8 mouse cellular contexts compared by ENCODE assay signal in the genomic region with DNA sequence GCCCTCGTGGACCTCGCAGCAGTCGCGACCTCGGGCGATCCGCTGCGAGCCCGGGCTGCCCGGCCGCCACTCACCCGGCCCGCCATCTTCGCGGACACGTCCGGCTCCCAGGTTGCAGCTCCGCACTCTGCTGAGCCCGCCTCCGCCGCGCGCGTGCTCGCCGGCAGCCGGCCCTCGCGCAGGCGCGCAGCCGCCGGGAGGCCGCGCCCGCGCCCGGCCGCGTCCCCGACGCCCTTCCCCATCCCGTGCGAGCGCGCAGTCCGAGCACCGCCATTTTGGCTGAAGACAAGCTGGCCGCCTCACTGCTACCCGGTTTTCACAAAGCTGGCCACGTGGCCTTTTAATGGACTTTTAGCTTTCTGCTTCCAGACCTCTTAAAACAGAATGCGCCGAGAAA. TPM values are rescaled to one million over a fixed set of nuclear protein-coding genes. Genes with fewer than 3 reads are reported as not detected.
DNase-seq lines count a peak whose midpoint lies in the region; ATAC-seq and TF ChIP-seq lines count a peak whose summit lies in the region.

Gene Nsf (minus strand): TSS at position 161 of the 397 bp plus-strand sequence.

- H3K27ac ChIP-seq in neural tube, embryonic 11.5 days (ENCODE audit: low read depth, low read length): peak within 1 kb of the TSS; percentile 50; the same call in 1 of the 2 replicates
- peak within 1 kb of the TSS; percentile 45; the same call in 1 of the 2 replicates for H3K27ac ChIP-seq in intestine, embryonic 16.5 days (ENCODE audit: low read length)
- no peak within 1 kb of the TSS; the same call in 1 of the 2 replicates for H3K27ac ChIP-seq in midbrain, embryonic 11.5 days (ENCODE audit: low read depth, low read length)
- peak within 1 kb of the TSS; percentile 23; the same call in 1 of the 2 replicates for H3K27ac ChIP-seq in small intestine, adult 2 months (ENCODE audit: insufficient read depth, low read depth, low read length)

- ATAC-seq in neural tube, embryonic 11.5 days (ENCODE audit: insufficient read depth, low FRiP score, low TSS enrichment): peak; percentile 93
- peak; percentile 98 for ATAC-seq in intestine, embryonic 16.5 days
- ATAC-seq in midbrain, embryonic 11.5 days (ENCODE audit: low FRiP score): peak; percentile 95

- peak within 1 kb of the TSS; percentile 91 for H3K9ac ChIP-seq in neural tube, embryonic 11.5 days (ENCODE audit: low read length)
- peak within 1 kb of the TSS; percentile 94 for H3K9ac ChIP-seq in intestine, embryonic 16.5 days (ENCODE audit: low read depth, low read length)
- H3K9ac ChIP-seq in midbrain, embryonic 11.5 days (ENCODE audit: low read length): peak within 1 kb of the TSS; percentile 94

- H3K4me3 ChIP-seq in neural tube, embryonic 11.5 days (ENCODE audit: low read depth, low read length): peak within 1 kb of the TSS; percentile 87
- peak within 1 kb of the TSS; percentile 80 for H3K4me3 ChIP-seq in intestine, embryonic 16.5 days (ENCODE audit: low read length)
- peak within 1 kb of the TSS; percentile 84 for H3K4me3 ChIP-seq in midbrain, embryonic 11.5 days (ENCODE audit: low read depth, low read length)
- peak within 1 kb of the TSS; percentile 89 for H3K4me3 ChIP-seq in small intestine, adult 2 months (ENCODE audit: low read depth, low read length)

- H3K4me1 ChIP-seq in neural tube, embryonic 11.5 days (ENCODE audit: control insufficient read depth, insufficient read depth, low read length): 0 out of 2 replicates have a peak, but pooled peaks cover 3% of the 10 kb centered on the region
- peaks cover 7% of the 10 kb centered on the region; the same call in 1 of the 2 replicates for H3K4me1 ChIP-seq in intestine, embryonic 16.5 days (ENCODE audit: control insufficient read depth, insufficient read depth, low read length)
- peaks cover 12% of the 10 kb centered on the region for H3K4me1 ChIP-seq in midbrain, embryonic 11.5 days (ENCODE audit: control insufficient read depth, insufficient read depth, low read length)
- peaks cover 3% of the 10 kb centered on the region; the same call in 1 of the 2 replicates for H3K4me1 ChIP-seq in small intestine, adult 2 months (ENCODE audit: control insufficient read depth, insufficient read depth, insufficient read length, low read length)

- peak within 1 kb of the TSS; percentile 58 for H3K4me2 ChIP-seq in neural tube, embryonic 11.5 days (ENCODE audit: low read depth)
- H3K4me2 ChIP-seq in intestine, embryonic 16.5 days (ENCODE audit: low read depth, low read length): peak within 1 kb of the TSS; percentile 76
- H3K4me2 ChIP-seq in midbrain, embryonic 11.5 days: peak within 1 kb of the TSS; percentile 69

- H3K27me3 ChIP-seq in neural tube, embryonic 11.5 days (ENCODE audit: control insufficient read depth, insufficient read depth, low read length): no peaks in the 10 kb centered on the region
- no peaks in the 10 kb centered on the region for H3K27me3 ChIP-seq in intestine, embryonic 16.5 days (replicated peaks; ENCODE audit: control insufficient read depth, insufficient read depth, low read length)
- no peaks in the 10 kb centered on the region for H3K27me3 ChIP-seq in midbrain, embryonic 11.5 days (ENCODE audit: control insufficient read depth, insufficient read depth, low read length)
- H3K27me3 ChIP-seq in small intestine, adult 2 months (ENCODE audit: control insufficient read depth, insufficient read depth, low read length): no peaks in the 10 kb centered on the region

- WGBS in neural tube, embryonic 11.5 days: under 1% methylated on average over 47 of the region's 53 CpGs
- WGBS in intestine, embryonic 16.5 days: under 1% methylated on average over 53 of the region's 53 CpGs
- under 1% methylated on average over 48 of the region's 53 CpGs for WGBS in midbrain, embryonic 11.5 days
- WGBS in small intestine, adult 2 months: under 1% methylated on average over 53 of the region's 53 CpGs

- TF ChIP-seq CTCF in small intestine, adult 2 months (IDR thresholded peaks at IDR 0.05; ENCODE audit: extremely low read depth, insufficient read length, insufficient replicate concordance, low read depth, low read length): no peak

- intact Hi-C loops in left cerebral cortex, postnatal 4 days (cut with DNase I): no loop called here

- peak; percentile 90 for TF ChIP-seq POLR2A in small intestine, adult 2 months (IDR thresholded peaks at IDR 0.05; ENCODE audit: low read depth, low read length)

- DNase-seq in neural tube, embryonic 11.5 days (ENCODE audit: low spot score): peak; percentile 92
- no peak for DNase-seq in neural tube, embryonic 10.5 days (ENCODE audit: extremely low spot score, low spot score)
- peak; percentile 85 for DNase-seq in embryo, embryonic 9.5 days (ENCODE audit: extremely low spot score)
- DNase-seq in gastrocnemius, postnatal 4 days (ENCODE audit: low spot score in 2 of 2): peak; percentile 72 to 82
- peak; percentile 86 for DNase-seq in left cerebral cortex, postnatal 4 days
- DNase-seq in midbrain, embryonic 11.5 days (ENCODE audit: low spot score, missing footprints): peak; percentile 98

- no peaks in the 10 kb centered on the region for H3K9me3 ChIP-seq in neural tube, embryonic 11.5 days (ENCODE audit: control insufficient read depth, low read length)
- no peaks in the 10 kb centered on the region for H3K9me3 ChIP-seq in intestine, embryonic 16.5 days (ENCODE audit: control insufficient read depth, low read length)
- no peaks in the 10 kb centered on the region for H3K9me3 ChIP-seq in midbrain, embryonic 11.5 days (ENCODE audit: control insufficient read depth, low read length)

- no peaks in the 10 kb centered on the region for H3K36me3 ChIP-seq in neural tube, embryonic 11.5 days (ENCODE audit: control insufficient read depth, insufficient read depth, low read length)
- H3K36me3 ChIP-seq in intestine, embryonic 16.5 days (ENCODE audit: control insufficient read depth, insufficient read depth, low read length): no peaks in the 10 kb centered on the region
- H3K36me3 ChIP-seq in midbrain, embryonic 11.5 days (ENCODE audit: control insufficient read depth, insufficient read depth, low read length): no peaks in the 10 kb centered on the region
- no peaks in the 10 kb centered on the region for H3K36me3 ChIP-seq in small intestine, adult 2 months (ENCODE audit: control insufficient read depth, insufficient read depth, low read length)

RNA-seq across cellular contexts. Expression of gene Nsf, which starts in this region (rescaled TPM):
- 65.4 and 68.1 TPM in 2 replicates for polyA plus RNA-seq in neural tube, embryonic 11.5 days (2014; fragmentation: Nextera tagmentation; extraction: Ambion mirVana)
- 10 to 100 TPM; 29.3 to 30.3 TPM for total RNA-seq in gastrocnemius, postnatal 4 days (2021)
- 44.4 and 45.8 TPM in 2 replicates for polyA plus RNA-seq in intestine, embryonic 16.5 days (2015; fragmentation: Nextera tagmentation; extraction: Ambion mirVana)
- 100 to 1,000 TPM; 241 to 292 TPM for total RNA-seq in left cerebral cortex, postnatal 4 days (2021)
- 59.1 and 65.4 TPM in 2 replicates for polyA plus RNA-seq in midbrain, embryonic 11.5 days (2014; fragmentation: Nextera tagmentation; extraction: Ambion mirVana)
- 15.0 and 25.8 TPM in 2 replicates for polyA plus RNA-seq in small intestine, adult 2 months (2012; rRNA removed)

Comparison
In these comparisons a context has a peak if more than half of its experiments do, and no peak if none do; other contexts are left out.
1. RNA of gene Nsf (total RNA-seq): 241 to 292 TPM in left cerebral cortex, postnatal 4 days; 29.3 to 30.3 TPM in gastrocnemius, postnatal 4 days; every median in the first group is over 4 times any median in the second.
2. Peak in every context shown above with its lines, with median percentiles within 50 percentile points of each other: ATAC-seq, H3K4me2 ChIP-seq, H3K4me3 ChIP-seq and H3K9ac ChIP-seq.